Mouse (Mus musculus) embryonic stem cell, embryonic (primary cell): ENCODE measurements around the gene Fam167b.

ENCODE experiments used
- CTCF ChIA-PET, 4 experiments: fragments of 300-600 bp in 2 of 4; fragments of 350-600 bp in 2 of 4; sonication (Branson Sonifier 250); formaldehyde crosslinking; loops; one replicate each; lab custom pipeline; 2022; ENCODE audit warnings: inconsistent platforms in 2 of 4; lab: Charles Lee
- POLR2A ChIA-PET, 4 experiments: fragments of 300-600 bp in 2 of 4; fragments of 350-600 bp in 2 of 4; sonication (Branson Sonifier 250); formaldehyde crosslinking; loops; one replicate each; lab custom pipeline; 2022; ENCODE audit warnings: antibody characterized with exemption in 4 of 4, inconsistent platforms in 1 of 4; lab: Charles Lee

Fam167b gene

DNA sequence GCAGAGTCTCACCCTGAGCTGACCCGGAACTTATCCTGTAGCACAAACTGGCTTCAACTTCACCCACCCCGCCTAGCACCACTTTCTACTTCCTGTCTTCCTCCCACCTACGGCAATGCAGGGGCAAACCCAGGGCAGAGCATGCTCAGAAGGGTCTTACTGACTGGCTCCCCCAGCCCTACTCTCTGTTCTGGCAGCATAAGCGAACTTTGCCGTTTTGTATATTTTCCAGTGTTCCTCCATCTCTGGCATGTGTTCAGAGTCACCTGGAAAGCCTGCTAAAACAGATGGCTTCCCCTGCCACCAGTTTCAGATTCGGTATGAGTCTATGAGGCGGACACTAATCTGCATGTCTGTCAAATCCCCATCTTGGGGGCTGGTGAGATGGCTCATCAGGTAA, 2.0 kb upstream of the Fam167b start:
- CTCF ChIA-PET, result interaction anchor here in 1 of 4 experiments (1.0 kb wide), 1 partner anchor 28 kb away, joined by 3 read pairs; no protein-coding TSS in a partner anchor
- POLR2A ChIA-PET, result interaction anchor here in 3 of 4 experiments (0.6 to 1.2 kb wide), 4 partner anchors 21 to 395 kb away, joined by 3 read pairs; no protein-coding TSS in a partner anchor

DNA sequence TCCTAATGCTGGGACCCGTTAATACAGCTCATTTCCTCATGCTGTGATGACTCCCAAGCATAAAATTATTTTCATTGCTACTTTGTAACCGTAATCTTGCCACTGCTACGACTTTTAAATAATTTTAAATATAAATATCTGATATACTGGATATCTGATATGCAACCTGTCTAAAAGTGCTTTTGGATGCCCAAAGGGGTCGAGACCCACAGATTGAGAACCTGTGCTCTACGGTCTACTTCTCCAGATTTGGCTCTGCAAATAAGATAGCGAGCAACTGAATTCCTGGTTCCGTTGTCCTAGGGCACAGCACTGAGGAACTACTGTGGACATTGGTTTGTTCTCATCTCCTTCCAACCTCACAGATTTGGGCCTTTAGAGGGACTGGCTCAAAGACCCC, 661 bp downstream of the Fam167b start:
- ChIA-PET CTCF (interaction anchor here (0.5 to 2.7 kb wide), 31 partner anchors 8 to 290 kb away, joined by 3 to 15 read pairs (median 4); partner anchors contain the start of genes Dcdc2b (in 1 of the 4), Iqcc (in 1 of the 4) and Txlna (in 1 of the 4)), POLR2A (interaction anchor here in 3 of 4 experiments (0.6 to 2.5 kb wide), 26 partner anchors 10 to 520 kb away, joined by 3 to 10 read pairs (median 3); partner anchors contain the start of genes Txlna (in 2 of the 3), Hdac1 (in 1 of the 3) and Rnf19b (in 1 of the 3))

- POLR2A ChIA-PET, result interaction anchor here in 3 of 4 experiments (0.8 to 2.5 kb wide), 28 partner anchors 10 to 519 kb away, joined by 3 to 10 read pairs (median 3); partner anchors contain the start of genes Bsdc1 (in 1 of the 3), Dcdc2b (in 1 of the 3), Hdac1 (in 1 of the 3) and Rnf19b (in 1 of the 3)
- CTCF ChIA-PET, result interaction anchor here (0.5 to 2.7 kb wide), 30 partner anchors 8 to 530 kb away, joined by 3 to 15 read pairs (median 4); partner anchors contain the start of genes Dcdc2b (in 1 of the 4) and Iqcc (in 1 of the 4)
These were observed 1.4 kb downstream of the Fam167b start for GRCm38 (mm10) chr4:129576863-129577491.

DNA sequence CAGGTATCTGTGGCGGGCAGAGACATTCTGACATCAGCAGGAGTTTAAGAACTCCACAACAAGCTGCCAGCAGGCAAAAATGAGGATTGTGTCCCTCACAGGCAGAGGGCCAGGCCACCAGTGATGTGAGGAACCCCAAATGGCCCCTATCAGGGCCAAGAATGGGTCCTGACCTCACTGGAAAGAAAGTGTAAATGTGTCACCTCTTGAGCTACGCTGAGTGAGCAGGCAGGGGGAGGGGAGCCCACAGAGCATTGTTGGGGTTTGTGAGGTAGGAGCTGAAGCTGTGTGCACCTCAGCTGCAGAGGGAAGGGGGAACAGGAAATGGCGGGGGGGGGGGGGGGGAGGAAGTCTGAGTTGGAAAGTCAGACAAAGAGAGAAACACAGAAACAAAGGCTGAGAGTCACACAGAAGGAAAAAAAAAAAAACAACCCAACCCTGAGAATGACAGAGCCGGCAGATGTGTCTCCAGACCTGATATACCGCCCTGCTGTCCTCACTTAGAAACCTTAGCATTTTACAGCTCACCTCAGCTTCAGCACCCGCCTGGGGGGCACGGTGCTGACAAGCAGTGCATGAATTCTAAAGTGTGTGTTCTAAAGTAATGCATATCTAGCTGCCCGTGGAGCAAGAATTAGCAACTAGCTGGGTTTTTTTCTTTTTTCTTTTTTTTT, 3.0 kb downstream of the Fam167b start:
- CTCF ChIA-PET, result no interaction called here
- POLR2A ChIA-PET, result interaction anchor here (0.5 to 1.0 kb wide), 11 partner anchors 10 to 395 kb away, joined by 3 to 6 read pairs (median 3); partner anchors contain the start of gene Marcksl1 (in 1 of the 4)

DNA sequence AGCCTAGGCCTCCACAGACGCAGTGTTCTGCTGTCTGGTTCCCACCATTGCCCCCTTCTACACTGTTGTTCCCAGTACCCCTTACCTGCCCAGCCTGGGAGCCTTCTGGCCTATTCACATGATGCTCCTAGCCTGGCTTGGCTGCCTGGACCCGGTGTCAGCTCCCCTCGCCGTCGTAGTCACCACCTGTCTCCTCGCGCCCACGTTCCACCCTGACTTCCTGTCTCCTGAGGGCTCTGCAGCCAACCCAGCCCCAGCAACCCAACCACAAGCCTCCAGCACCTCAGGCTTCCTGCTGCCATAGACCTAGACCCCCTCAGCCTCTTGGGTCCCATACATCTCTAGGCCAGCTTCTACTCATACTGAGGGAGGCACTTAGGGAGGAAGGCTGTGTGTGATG, 4.9 kb downstream of the Fam167b start, which contains the start of gene Lck:
TSS of gene Lck (minus strand) at position 212 of the 400 bp plus-strand sequence.
- POLR2A ChIA-PET, result interaction anchor here in 1 of 4 experiments (0.7 to 3.2 kb wide), 2 partner anchors 11 to 35 kb away, joined by 3 to 12 read pairs; no protein-coding TSS in a partner anchor
- CTCF ChIA-PET, result interaction anchor here in 1 of 4 experiments (0.6 kb wide), 1 partner anchor 33 kb away, joined by 3 read pairs; no protein-coding TSS in a partner anchor

DNA sequence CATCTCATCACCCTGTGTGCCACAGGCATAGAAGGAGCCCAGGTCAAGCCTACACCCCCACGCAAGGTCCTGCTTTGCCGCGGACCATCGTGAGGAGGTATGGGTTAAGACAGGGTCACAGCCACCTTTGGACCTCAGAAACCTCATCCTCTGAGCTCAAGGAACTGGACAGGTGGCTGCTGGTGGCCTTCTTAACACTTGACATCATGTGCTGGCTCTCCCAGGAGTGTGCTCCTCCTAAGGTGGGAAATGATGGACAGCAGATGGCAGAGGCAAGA, 5.3 kb downstream of the Fam167b start:
- ChIA-PET POLR2A (interaction anchor here in 1 of 4 experiments (0.7 to 3.2 kb wide), 2 partner anchors 12 to 35 kb away, joined by 3 to 12 read pairs; no protein-coding TSS in a partner anchor), CTCF (interaction anchor here in 1 of 4 experiments (0.5 to 0.6 kb wide), 2 partner anchors 33 to 699 kb away, joined by 3 read pairs; no protein-coding TSS in a partner anchor)

GRCm38 (mm10) chr4:129572236-129573092, 5.9 kb downstream of the Fam167b start:
- ChIA-PET CTCF (interaction anchor here in 3 of 4 experiments (0.5 to 3.0 kb wide), 4 partner anchors 24 to 699 kb away, joined by 3 to 9 read pairs (median 4); no protein-coding TSS in a partner anchor), POLR2A (interaction anchor here in 2 of 4 experiments (0.7 to 3.2 kb wide), 11 partner anchors 10 to 77 kb away, joined by 3 to 15 read pairs (median 4); partner anchors contain the start of genes Hdac1 (in 1 of the 2) and Txlna (in 1 of the 2))

GRCm38 (mm10) chr4:129571551-129572084, 6.7 kb downstream of the Fam167b start:
- CTCF ChIA-PET, result interaction anchor here in 3 of 4 experiments (0.5 to 3.0 kb wide), 7 partner anchors 13 to 223 kb away, joined by 3 to 9 read pairs (median 4); no protein-coding TSS in a partner anchor
- POLR2A ChIA-PET, result interaction anchor here in 2 of 4 experiments (0.7 to 3.2 kb wide), 15 partner anchors 11 to 125 kb away, joined by 3 to 15 read pairs (median 3); partner anchors contain the start of genes Hdac1 (in 1 of the 2) and Txlna (in 1 of the 2)

DNA sequence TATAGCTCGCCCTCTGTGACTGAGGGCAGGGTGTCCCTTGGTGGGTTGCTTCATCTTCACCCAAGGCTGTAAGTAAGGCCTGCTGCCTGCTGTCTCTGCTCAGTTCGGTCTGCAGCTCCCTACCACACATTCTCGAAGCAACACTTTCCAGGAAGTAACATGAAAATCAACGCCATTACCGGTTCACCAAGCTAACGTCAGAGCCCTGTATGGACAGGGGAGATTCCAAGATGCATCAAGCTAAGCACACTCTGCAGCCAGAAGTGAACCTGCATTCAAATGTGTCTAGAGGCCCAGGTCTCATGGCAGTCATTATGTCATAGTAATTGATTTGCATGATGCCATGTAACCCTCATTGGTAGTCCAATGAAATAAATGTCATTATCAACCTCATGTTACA, 8.3 kb downstream of the Fam167b start:
- POLR2A ChIA-PET, result interaction anchor here in 3 of 4 experiments (0.6 to 3.2 kb wide), 15 partner anchors 8 to 1747 kb away, joined by 3 to 15 read pairs (median 3); partner anchors contain the start of genes Tmem39b (in 1 of the 3) and Txlna (in 1 of the 3)

DNA sequence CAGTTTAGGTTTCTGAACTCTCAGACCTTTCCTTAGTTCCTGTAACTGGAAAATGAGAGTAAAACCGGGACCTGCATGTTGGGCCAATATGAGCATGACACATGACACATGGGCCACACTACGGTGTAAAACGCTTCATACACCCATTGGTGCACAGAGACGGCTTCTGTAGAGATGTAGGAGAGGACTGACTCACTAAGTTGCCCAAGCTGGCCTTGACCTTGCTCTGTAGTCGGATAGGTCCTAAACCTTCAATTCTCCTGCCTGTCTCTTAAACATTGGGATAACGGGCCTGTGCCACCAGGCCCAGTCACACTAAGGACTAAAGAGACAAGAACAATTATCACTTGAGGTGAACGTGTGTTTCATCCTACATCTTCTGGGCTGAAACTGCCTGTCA, 10.0 kb downstream of the Fam167b start:
- POLR2A ChIA-PET, result interaction anchor here in 2 of 4 experiments (1.0 to 1.7 kb wide), 4 partner anchors 10 to 55 kb away, joined by 3 to 4 read pairs (median 3); partner anchors contain the start of gene Marcksl1 (in 1 of the 2)
- CTCF ChIA-PET, result interaction anchor here in 1 of 4 experiments (0.9 kb wide), 1 partner anchor 9 kb away, joined by 3 read pairs; no protein-coding TSS in a partner anchor

More for the DNA sequence above, 8.3 kb downstream of the Fam167b start:
- CTCF ChIA-PET, result interaction anchor here in 1 of 4 experiments (0.6 to 3.0 kb wide), 4 partner anchors 15 to 38 kb away, joined by 3 to 9 read pairs (median 4); no protein-coding TSS in a partner anchor

- ChIA-PET CTCF (interaction anchor here in 2 of 4 experiments (0.6 to 1.6 kb wide), 3 partner anchors 9 to 162 kb away, joined by 3 to 4 read pairs (median 3); no protein-coding TSS in a partner anchor), POLR2A (interaction anchor here in 3 of 4 experiments (0.9 to 1.7 kb wide), 3 partner anchors 8 to 10 kb away, joined by 3 to 6 read pairs (median 4); no protein-coding TSS in a partner anchor)
These were observed 13.2 kb downstream of the Fam167b start for GRCm38 (mm10) chr4:129565139-129565538.

- ChIA-PET POLR2A (interaction anchor here in 2 of 4 experiments (0.6 to 1.2 kb wide), 3 partner anchors 21 to 132 kb away, joined by 3 to 4 read pairs (median 4); partner anchors contain the start of gene Hdac1 (in 1 of the 2)), CTCF (interaction anchor here in 2 of 4 experiments (0.9 to 1.6 kb wide), 3 partner anchors 9 to 352 kb away, joined by 3 to 4 read pairs (median 4); no protein-coding TSS in a partner anchor)
These were observed 14.6 kb downstream of the Fam167b start for GRCm38 (mm10) chr4:129563718-129564117.

- ChIA-PET POLR2A (interaction anchor here in 2 of 4 experiments (0.6 to 1.0 kb wide), 3 partner anchors 15 to 234 kb away, joined by 3 read pairs; no protein-coding TSS in a partner anchor), CTCF (interaction anchor here in 1 of 4 experiments (1.4 to 1.9 kb wide), 2 partner anchors 16 to 21 kb away, joined by 3 to 4 read pairs; no protein-coding TSS in a partner anchor)
These were observed 17.2 kb downstream of the Fam167b start for GRCm38 (mm10) chr4:129561184-129561583.

- ChIA-PET POLR2A (interaction anchor here in 3 of 4 experiments (0.6 to 6.8 kb wide), 22 partner anchors 9 to 500 kb away, joined by 3 to 66 read pairs (median 3); partner anchors contain the start of genes Bsdc1 (in 2 of the 3), Hdac1 (in 2 of the 3), Marcksl1 (in 1 of the 3) and Rnf19b (in 1 of the 3)), CTCF (interaction anchor here in 3 of 4 experiments (0.6 to 4.1 kb wide), 8 partner anchors 9 to 388 kb away, joined by 3 to 13 read pairs (median 4); partner anchors contain the start of genes Fam167b (in 1 of the 3) and Txlna (in 1 of the 3))
These were observed 19.9 kb downstream of the Fam167b start for GRCm38 (mm10) chr4:129558321-129558955.
